Mouse (Mus musculus) MEL (cell line): ENCODE measurements around the gene Tex10.
A peak's percentile ranks its signal among the peaks of the same experiment; 100 is the strongest.

Experiments
- CTCF ChIP-seq, 3 experiments: IDR thresholded peaks in 2 of 3; conservative IDR thresholded peaks in 1 of 3; 2 replicates each; pipeline ENCODE4 v1.5.1; 2011 to 2012; ENCODE audit warnings: low read length in 3 of 3, low read depth in 2 of 3, mild to moderate bottlenecking in 2 of 3, improper control_type of control experiment in 1 of 3, inconsistent platforms in 1 of 3, mixed read lengths in 1 of 3, moderate library complexity in 1 of 3; ENCODE audit not compliant: control insufficient read depth in 1 of 3, insufficient read depth in 1 of 3, poor library complexity in 1 of 3, severe bottlenecking in 1 of 3
- EP300 ChIP-seq, 2 experiments: IDR thresholded peaks; 2 replicates each; pipeline ENCODE4 v1.6.1; 2011; ENCODE audit warnings: improper control_type of control experiment in 2 of 2, low read length in 2 of 2, low read depth in 1 of 2, mild to moderate bottlenecking in 1 of 2
- HCFC1 ChIP-seq: IDR thresholded peaks from 2 replicates; pipeline ENCODE4 v1.6.1; 2012; ENCODE audit warnings: low read depth, mild to moderate bottlenecking, inconsistent platforms, low read length, improper control_type of control experiment, moderate library complexity
- JUND ChIP-seq: IDR thresholded peaks from 2 replicates; pipeline ENCODE4 v1.6.1; 2011; ENCODE audit warnings: low read depth, mild to moderate bottlenecking, improper control_type of control experiment, low read length
- MAZ ChIP-seq: IDR thresholded peaks from 2 replicates; pipeline ENCODE4 v1.6.1; 2012; ENCODE audit warnings: low read depth, mild to moderate bottlenecking, inconsistent platforms, low read length, improper control_type of control experiment
- POLR2AphosphoS2 ChIP-seq: IDR thresholded peaks from 2 replicates; pipeline ENCODE4 v1.6.1; 2011; ENCODE audit warnings: low read length, improper control_type of control experiment
- TAL1 ChIP-seq: IDR thresholded peaks from 2 replicates; pipeline ENCODE4 v1.6.1; 2012; ENCODE audit warnings: mild to moderate bottlenecking, inconsistent platforms, low read length, moderate library complexity, mixed read lengths
- TCF12 ChIP-seq: IDR thresholded peaks from 2 replicates; pipeline ENCODE4 v1.6.1; 2014; ENCODE audit warnings: low read depth, mild to moderate bottlenecking, inconsistent platforms, low read length, improper control_type of control experiment, moderate library complexity
- USF2 ChIP-seq, 2 experiments: IDR thresholded peaks; 2 replicates each; pipeline ENCODE4 v1.6.1; 2011 to 2012; ENCODE audit warnings: improper control_type of control experiment in 2 of 2, low read length in 2 of 2, borderline replicate concordance in 1 of 2, inconsistent platforms in 1 of 2, low read depth in 1 of 2, mild to moderate bottlenecking in 1 of 2; ENCODE audit not compliant: insufficient read depth in 1 of 2
- ZC3H11A ChIP-seq: IDR thresholded peaks from 2 replicates; pipeline ENCODE4 v1.6.1; 2012; ENCODE audit warnings: low read depth, mild to moderate bottlenecking, inconsistent platforms, low read length, improper control_type of control experiment

DNA sequence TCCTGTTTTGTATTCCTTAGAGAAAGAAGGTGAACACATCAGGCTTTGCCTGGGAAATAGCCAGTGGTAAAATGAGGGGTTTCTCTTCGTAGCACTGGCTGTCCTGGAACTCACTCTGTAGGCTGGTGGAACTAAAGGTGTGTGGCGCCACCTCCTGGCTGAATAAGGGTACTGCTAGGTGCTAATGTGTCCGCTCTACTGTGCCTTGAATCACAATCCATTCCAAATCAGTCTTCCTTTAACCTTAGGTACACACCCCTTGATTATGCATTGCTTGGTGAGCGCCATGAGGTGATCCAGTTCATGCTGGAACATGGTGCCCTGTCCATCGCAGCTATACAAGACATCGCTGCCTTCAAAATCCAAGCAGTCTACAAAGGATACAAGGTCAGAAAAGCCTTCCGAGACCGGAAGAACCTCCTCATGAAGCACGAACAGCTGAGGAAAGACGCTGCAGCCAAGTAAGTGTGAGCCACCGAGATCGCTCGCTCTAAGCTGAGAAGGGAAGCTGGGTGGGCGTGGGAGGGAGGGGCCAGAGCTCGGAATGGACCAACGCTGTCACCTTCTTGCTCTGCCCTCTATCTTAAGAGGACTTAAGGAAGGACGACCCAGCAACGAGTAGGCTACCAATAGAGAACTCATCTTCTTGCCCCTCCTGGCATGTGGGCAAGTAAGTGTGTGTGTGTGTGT lies 65.8 kb downstream of the Tex10 start:
- TF ChIP-seq MAZ, result no peak
- no peak for TF ChIP-seq TAL1
- no peak for TF ChIP-seq EP300 (IDR thresholded peaks at IDR 0.05; ENCODE audit: low read depth in 1 of 2, low read length in 2 of 2)
- peak; percentile 91 to 98 (median 95); a peak in 5 of 6 replicates for TF ChIP-seq CTCF (IDR thresholded peaks at IDR 0.05 in 2 of 3, conservative IDR thresholded peaks at IDR 0.05 in 1 of 3; ENCODE audit: control insufficient read depth in 1 of 3, insufficient read depth in 1 of 3, low read depth in 2 of 3, low read length in 3 of 3, poor library complexity in 1 of 3, severe bottlenecking in 1 of 3)
- TF ChIP-seq USF2 (IDR thresholded peaks at IDR 0.05; ENCODE audit: borderline replicate concordance in 1 of 2, insufficient read depth in 1 of 2, low read depth in 1 of 2, low read length in 2 of 2), result no peak
- TF ChIP-seq ZC3H11A, result peak; percentile 75
- no peak for TF ChIP-seq JUND
- no peak for TF ChIP-seq POLR2AphosphoS2
- TF ChIP-seq HCFC1, result no peak
- no peak for TF ChIP-seq TCF12
